Mouse (Mus musculus): ENCODE data around the gene 5730596B20Rik.

- TF ChIP-seq TAL1 (IDR thresholded peaks at IDR 0.05; ENCODE audit: low read length) (no peak), GATA1 (IDR thresholded peaks at IDR 0.05; ENCODE audit: low read length) (no peak)
Observed at GRCm38 (mm10) chr6:52228475-52229465, 51.5 kb downstream of the 5730596B20Rik start.

All from erythroblast, embryonic 14.5 days (primary cell).